Mouse (Mus musculus): ENCODE data around the gene Cabp7. TPM values are rescaled to one million over a fixed set of nuclear protein-coding genes. Genes with fewer than 3 reads are reported as not detected.
A peak's percentile ranks its signal among the peaks of the same experiment; 100 is the strongest.

The Cabp7 gene
- polyA plus RNA-seq, 1 experiment from 2014 or later: 0.06 TPM

DNA sequence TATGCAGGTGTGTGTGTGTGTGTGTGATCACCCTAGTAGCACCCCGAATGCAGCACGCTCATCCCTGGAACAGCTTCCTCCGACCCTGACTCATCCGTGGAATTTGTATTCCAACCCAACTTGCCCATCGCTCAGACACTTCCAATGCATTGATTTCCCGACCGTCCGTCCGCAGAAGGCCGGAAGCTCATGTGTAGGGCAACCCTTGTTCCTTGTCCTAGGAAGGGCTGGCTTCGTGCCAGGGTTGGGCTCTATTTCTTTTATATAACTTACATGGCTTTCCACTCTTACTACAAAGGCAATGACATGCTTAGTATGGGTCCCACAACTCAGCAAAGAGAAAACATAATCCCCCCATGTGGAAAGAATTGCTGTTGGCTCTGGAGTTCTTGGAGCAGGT lies 54.4 kb downstream of the Cabp7 start:
- 0 out of 2 replicates have a peak, but pooled peaks cover 4% of the 10 kb centered on the region for H3K4me1 ChIP-seq (ENCODE audit: insufficient read depth)
- H3K27ac ChIP-seq (ENCODE audit: low read depth): no peak overlapping the region
- no peaks in the 10 kb centered on the region for H3K36me3 ChIP-seq (replicated peaks; ENCODE audit: insufficient read depth, low read length)
- H3K27me3 ChIP-seq (ENCODE audit: insufficient read depth, low read length): no peaks in the 10 kb centered on the region
- H3K4me3 ChIP-seq (ENCODE audit: low read depth, low read length): no peak overlapping the region
- H3K9me3 ChIP-seq (ENCODE audit: low read length): no peaks in the 10 kb centered on the region
- no peak overlapping the region for H3K4me2 ChIP-seq (ENCODE audit: low read depth, low read length)
- 75% methylated on average over 11 of the region's 11 CpGs for WGBS (ENCODE audit: insufficient replicate concordance)
- TF ChIP-seq EP300 (IDR thresholded peaks at IDR 0.05; ENCODE audit: low read depth): no peak
- no peak for TF ChIP-seq CTCF (IDR thresholded peaks at IDR 0.05; ENCODE audit: low read depth)
- H3K9ac ChIP-seq (replicated peaks): no peak overlapping the region
- no peak for ATAC-seq
- no peak for DNase-seq

DNA sequence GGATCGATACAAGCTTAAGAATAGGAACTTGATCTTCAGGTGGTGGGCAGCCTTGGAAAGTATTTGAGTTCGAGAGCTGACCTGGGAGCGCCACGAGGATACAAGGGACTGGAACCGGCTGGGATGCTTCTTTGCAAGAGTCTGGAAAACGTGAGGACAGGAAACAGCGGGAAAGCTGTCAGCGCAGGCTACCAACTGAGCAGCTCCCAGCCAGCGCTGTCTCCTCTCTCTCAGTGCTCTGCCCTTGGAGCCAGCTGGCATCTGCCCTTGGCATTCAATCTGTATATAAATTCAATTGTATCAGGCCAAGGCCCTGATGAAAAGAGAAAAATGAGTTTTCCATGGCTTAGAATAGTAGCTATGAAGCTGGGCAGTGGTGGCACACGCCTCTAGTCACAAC lies 55.4 kb downstream of the Cabp7 start:
- ATAC-seq: no peak
- no peak overlapping the region for H3K27ac ChIP-seq (ENCODE audit: low read depth)
- 64% methylated on average over 10 of the region's 10 CpGs for WGBS (ENCODE audit: insufficient replicate concordance)

DNA sequence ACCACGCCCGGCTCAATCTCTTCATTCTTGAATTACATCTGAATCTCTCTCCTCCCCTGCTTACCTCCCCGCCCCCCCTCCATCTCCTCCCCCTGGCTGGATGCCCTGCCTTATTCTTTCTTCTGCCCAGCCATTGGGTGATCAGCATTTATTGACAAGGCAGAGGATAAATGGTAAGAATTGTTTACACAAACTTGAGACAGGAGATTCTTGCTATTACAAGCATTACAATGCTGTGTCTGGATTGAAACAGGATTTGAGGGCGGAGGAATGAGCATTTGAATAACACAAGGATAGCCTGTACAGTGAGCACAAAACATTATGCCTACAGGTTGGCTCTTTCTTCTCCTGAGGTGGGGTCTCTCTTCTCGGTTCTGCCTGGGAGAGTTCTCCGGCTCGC lies 56.2 kb downstream of the Cabp7 start:
- Histone ChIP-seq H3K27me3 (ENCODE audit: insufficient read depth, low read length) (no peaks in the 10 kb centered on the region), H3K36me3 (replicated peaks; ENCODE audit: insufficient read depth, low read length) (no peaks in the 10 kb centered on the region), H3K9me3 (ENCODE audit: low read length) (no peaks in the 10 kb centered on the region), H3K27ac (ENCODE audit: low read depth) (no peak overlapping the region), H3K4me3 (ENCODE audit: low read depth, low read length) (no peak overlapping the region), H3K9ac (replicated peaks) (no peak overlapping the region), H3K4me1 (ENCODE audit: insufficient read depth) (0 out of 2 replicates have a peak, but pooled peaks cover 4% of the 10 kb centered on the region), H3K4me2 (ENCODE audit: low read depth, low read length) (no peak overlapping the region)
- DNase-seq (no peak), ATAC-seq (no peak)
- WGBS (ENCODE audit: insufficient replicate concordance): 83% methylated on average over 7 of the region's 7 CpGs
- TF ChIP-seq CTCF (IDR thresholded peaks at IDR 0.05; ENCODE audit: low read depth) (no peak), EP300 (IDR thresholded peaks at IDR 0.05; ENCODE audit: low read depth) (no peak)

More for the DNA sequence above, 55.4 kb downstream of the Cabp7 start:
- Histone ChIP-seq H3K36me3 (replicated peaks; ENCODE audit: insufficient read depth, low read length) (no peaks in the 10 kb centered on the region), H3K4me1 (ENCODE audit: insufficient read depth) (0 out of 2 replicates have a peak, but pooled peaks cover 4% of the 10 kb centered on the region), H3K27me3 (ENCODE audit: insufficient read depth, low read length) (no peaks in the 10 kb centered on the region), H3K9ac (replicated peaks) (no peak overlapping the region), H3K4me3 (ENCODE audit: low read depth, low read length) (no peak overlapping the region), H3K9me3 (ENCODE audit: low read length) (no peaks in the 10 kb centered on the region), H3K4me2 (ENCODE audit: low read depth, low read length) (no peak overlapping the region)
- no peak for DNase-seq
- TF ChIP-seq CTCF (IDR thresholded peaks at IDR 0.05; ENCODE audit: low read depth) (no peak), EP300 (IDR thresholded peaks at IDR 0.05; ENCODE audit: low read depth) (no peak)

DNA sequence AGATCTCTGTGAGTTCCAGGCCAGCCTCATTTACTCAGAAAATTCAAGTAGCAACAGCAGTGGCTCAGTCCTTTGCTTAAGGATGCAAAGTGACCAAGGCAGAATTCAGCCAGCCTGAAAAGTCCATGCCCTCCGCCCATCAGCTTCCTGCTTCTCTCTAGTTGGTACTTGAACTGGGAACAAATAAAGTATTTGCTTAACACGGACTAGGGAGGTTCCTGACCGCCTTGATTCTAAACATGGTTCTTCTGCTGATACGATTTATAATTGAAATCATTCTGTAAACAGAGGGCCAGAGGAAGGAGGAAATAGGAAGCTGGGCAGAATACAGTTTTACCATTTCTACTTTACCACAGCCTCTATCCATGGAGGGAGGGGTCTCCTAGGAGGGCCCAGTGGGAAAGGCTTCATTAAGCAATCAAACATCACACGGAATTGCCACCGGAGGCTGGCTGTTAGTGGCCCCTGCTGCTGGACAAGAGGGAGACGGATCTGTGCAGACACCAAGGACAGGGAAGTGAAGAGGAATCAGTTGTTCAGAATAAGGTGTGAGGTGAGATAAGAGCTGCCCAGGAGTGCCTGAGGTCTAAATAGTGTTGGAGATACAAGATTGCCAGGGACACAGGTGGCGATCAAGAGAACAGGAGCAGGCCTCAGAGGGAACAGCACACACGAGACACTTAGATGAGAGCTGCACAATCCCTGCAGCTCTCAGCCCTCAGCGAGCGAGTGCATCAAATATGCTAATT lies 57.8 kb downstream of the Cabp7 start:
- 0 out of 2 replicates have a peak, but pooled peaks cover 4% of the 10 kb centered on the region for H3K4me1 ChIP-seq (ENCODE audit: insufficient read depth)
- H3K9ac ChIP-seq (replicated peaks): no peak overlapping the region

GRCm38 (mm10) chr11:4687874-4688273 lies 58.7 kb downstream of the Cabp7 start:
- H3K36me3 ChIP-seq (replicated peaks; ENCODE audit: insufficient read depth, low read length): peaks cover 6% of the 10 kb centered on the region
- no peaks in the 10 kb centered on the region for H3K27me3 ChIP-seq (ENCODE audit: insufficient read depth, low read length)
- H3K9me3 ChIP-seq (ENCODE audit: low read length): no peaks in the 10 kb centered on the region
- ATAC-seq (no peak), DNase-seq (no peak)
- no peak overlapping the region for H3K9ac ChIP-seq (replicated peaks)
- WGBS (ENCODE audit: insufficient replicate concordance): 54% methylated on average over 3 of the region's 3 CpGs
- TF ChIP-seq EP300 (IDR thresholded peaks at IDR 0.05; ENCODE audit: low read depth) (no peak), CTCF (IDR thresholded peaks at IDR 0.05; ENCODE audit: low read depth) (no peak)
- no peak overlapping the region for H3K4me2 ChIP-seq (ENCODE audit: low read depth, low read length)
- H3K4me3 ChIP-seq (ENCODE audit: low read depth, low read length): no peak overlapping the region
- H3K27ac ChIP-seq (ENCODE audit: low read depth): no peak overlapping the region
- 0 out of 2 replicates have a peak, but pooled peaks cover 4% of the 10 kb centered on the region for H3K4me1 ChIP-seq (ENCODE audit: insufficient read depth)

More for the DNA sequence above, 57.8 kb downstream of the Cabp7 start:
- Histone ChIP-seq H3K27me3 (ENCODE audit: insufficient read depth, low read length) (no peaks in the 10 kb centered on the region), H3K36me3 (replicated peaks; ENCODE audit: insufficient read depth, low read length) (no peaks in the 10 kb centered on the region), H3K4me2 (ENCODE audit: low read depth, low read length) (no peak overlapping the region), H3K9me3 (ENCODE audit: low read length) (no peaks in the 10 kb centered on the region), H3K4me3 (ENCODE audit: low read depth, low read length) (no peak overlapping the region), H3K27ac (ENCODE audit: low read depth) (no peak overlapping the region)
- DNase-seq (no peak), ATAC-seq (no peak)
- WGBS (ENCODE audit: insufficient replicate concordance): 52% methylated on average over 11 of the region's 11 CpGs
- TF ChIP-seq EP300 (IDR thresholded peaks at IDR 0.05; ENCODE audit: low read depth): no peak
- TF ChIP-seq CTCF (IDR thresholded peaks at IDR 0.05; ENCODE audit: low read depth): no peak

- Histone ChIP-seq H3K4me1 (ENCODE audit: insufficient read depth) (0 out of 2 replicates have a peak, but pooled peaks cover 4% of the 10 kb centered on the region), H3K27ac (ENCODE audit: low read depth) (no peak overlapping the region)
- TF ChIP-seq CTCF (IDR thresholded peaks at IDR 0.05; ENCODE audit: low read depth): no peak
- TF ChIP-seq EP300 (IDR thresholded peaks at IDR 0.05; ENCODE audit: low read depth): no peak
Observed at GRCm38 (mm10) chr11:4687027-4687426, 59.6 kb downstream of the Cabp7 start.

More at GRCm38 (mm10) chr11:4687027-4687426, 59.6 kb downstream of the Cabp7 start:
- Histone ChIP-seq H3K36me3 (replicated peaks; ENCODE audit: insufficient read depth, low read length) (peaks cover 13% of the 10 kb centered on the region), H3K4me2 (ENCODE audit: low read depth, low read length) (no peak overlapping the region), H3K9ac (replicated peaks) (no peak overlapping the region), H3K4me3 (ENCODE audit: low read depth, low read length) (no peak overlapping the region), H3K9me3 (ENCODE audit: low read length) (no peaks in the 10 kb centered on the region), H3K27me3 (ENCODE audit: insufficient read depth, low read length) (no peaks in the 10 kb centered on the region)
- ATAC-seq (peak; percentile 57), DNase-seq (no peak)
- WGBS (ENCODE audit: insufficient replicate concordance): 51% methylated on average over 3 of the region's 3 CpGs

Other genes starting within 250 kb of the Cabp7 start
- gene Mtmr3, start 151.9 kb downstream of the Cabp7 start, polyA plus RNA-seq (2015; fragmentation: Nextera tagmentation; extraction: Ambion mirVana): 10.3 and 11.2 TPM in 2 replicates
- not detected in 2 replicates for gene Gm11032, start 126.7 kb downstream of the Cabp7 start, polyA plus RNA-seq (2015; fragmentation: Nextera tagmentation; extraction: Ambion mirVana)
- 9.5 and 9.7 TPM in 2 replicates for gene Ascc2, start 109.0 kb downstream of the Cabp7 start, polyA plus RNA-seq (2015; fragmentation: Nextera tagmentation; extraction: Ambion mirVana)
- gene Uqcr10, start 42.4 kb downstream of the Cabp7 start, polyA plus RNA-seq (2015; fragmentation: Nextera tagmentation; extraction: Ambion mirVana): 1,070 and 1,167 TPM in 2 replicates
- 18.6 and 19.2 TPM in 2 replicates for gene Zmat5, start 42.1 kb downstream of the Cabp7 start, polyA plus RNA-seq (2015; fragmentation: Nextera tagmentation; extraction: Ambion mirVana)
- 5.8 and 7.9 TPM in 2 replicates for gene Nf2, start 102.8 kb upstream of the Cabp7 start, polyA plus RNA-seq (2015; fragmentation: Nextera tagmentation; extraction: Ambion mirVana)
- gene Nipsnap1, start 127.2 kb upstream of the Cabp7 start, polyA plus RNA-seq (2015; fragmentation: Nextera tagmentation; extraction: Ambion mirVana): 135 and 136 TPM in 2 replicates
- 7.8 and 8.3 TPM in 2 replicates for gene Thoc5, start 148.5 kb upstream of the Cabp7 start, polyA plus RNA-seq (2015; fragmentation: Nextera tagmentation; extraction: Ambion mirVana)
- 0.16 and 0.18 TPM in 2 replicates for gene Nefh, start 201.3 kb upstream of the Cabp7 start, polyA plus RNA-seq (2015; fragmentation: Nextera tagmentation; extraction: Ambion mirVana)
- 40.7 and 46.3 TPM in 2 replicates for gene Ap1b1, start 240.0 kb upstream of the Cabp7 start, polyA plus RNA-seq (2015; fragmentation: Nextera tagmentation; extraction: Ambion mirVana)